Mouse (Mus musculus): ENCODE data around the gene Btbd35f25.
"Not testable (repeated sequence)": the region's sequence is repeated elsewhere in the genome, so short reads cannot be mapped to it uniquely, and the experiment has no call there.

Btbd35f25 gene

DNA sequence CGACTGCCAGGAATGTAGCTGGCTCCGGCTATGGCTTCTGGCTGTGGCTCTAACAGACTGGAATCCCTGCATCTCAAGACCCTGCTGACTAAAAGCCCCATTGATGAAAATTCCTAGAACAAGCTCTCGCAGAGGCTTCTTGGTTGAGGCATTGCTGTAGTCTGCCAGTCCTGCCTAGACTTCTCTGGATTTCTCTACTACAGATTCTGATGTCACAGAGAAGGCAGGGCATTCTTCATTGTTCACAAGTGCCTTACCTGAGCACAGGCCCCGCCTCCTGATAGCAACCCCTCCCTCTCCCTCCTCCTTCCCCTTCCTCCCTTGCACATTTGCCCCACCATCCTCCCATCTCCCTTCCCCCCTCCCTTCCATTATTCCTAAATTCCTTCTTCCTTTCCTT lies at the start of gene Btbd35f25:
Gene Btbd35f25, minus strand, starts transcription at position 101 of the 400 bp plus-strand sequence.
- not testable (repeated sequence) for DNase-seq (ENCODE audit: low read depth, low spot score)

GRCm38 (mm10) chrX:31766255-31766654 lies 49.3 kb upstream of the Btbd35f25 start:
- DNase-seq (ENCODE audit: low read depth, low spot score): no peak

GRCm38 (mm10) chrX:31764001-31764400 lies 47.0 kb upstream of the Btbd35f25 start:
- DNase-seq (ENCODE audit: low read depth, low spot score): no peak

DNA sequence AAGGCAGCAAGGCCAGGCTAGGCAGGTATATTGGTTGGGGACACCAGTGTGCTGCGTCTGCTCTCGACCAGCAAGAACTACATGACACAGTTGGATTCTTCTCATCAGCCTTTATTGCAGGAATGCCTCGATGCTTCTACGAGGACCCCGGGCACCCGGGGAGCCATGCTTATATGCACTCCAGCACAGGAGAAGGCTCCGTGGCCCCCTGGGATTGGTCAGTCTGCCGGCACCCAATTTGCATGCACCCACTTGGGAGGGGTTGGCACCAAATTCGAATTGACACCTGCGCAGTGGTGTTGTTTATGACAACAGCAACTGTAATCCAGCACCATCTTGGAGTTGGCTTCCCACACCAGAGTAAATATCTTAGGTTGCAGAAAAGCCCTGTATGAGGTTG lies 28.1 kb upstream of the Btbd35f25 start:
- no peak for DNase-seq (ENCODE audit: low read depth, low spot score)

DNA sequence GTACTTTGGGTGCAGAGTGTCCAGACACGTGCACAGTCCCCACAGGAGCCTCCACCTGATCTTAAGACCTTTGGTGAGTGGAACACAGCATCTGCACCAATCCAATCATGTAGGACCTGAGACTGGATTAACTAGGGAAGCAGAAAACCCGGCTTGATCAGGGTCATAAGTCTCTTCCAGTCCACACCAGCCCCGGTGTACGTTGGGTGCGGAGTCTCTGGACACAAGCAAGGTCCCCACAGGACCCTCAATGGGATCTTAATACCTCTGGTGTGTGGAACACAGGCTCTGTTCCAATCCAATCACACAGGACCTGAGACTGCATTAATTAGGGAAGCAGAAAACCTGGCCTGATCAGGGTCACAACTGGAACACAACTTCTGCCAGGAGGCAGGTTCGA lies 20.0 kb upstream of the Btbd35f25 start:
- DNase-seq (ENCODE audit: low read depth, low spot score): no peak
